Mouse (Mus musculus): ENCODE results near the gene Mrps6.
A peak's percentile ranks its signal among the peaks of the same experiment; 100 is the strongest.

The Mrps6 gene

DNA sequence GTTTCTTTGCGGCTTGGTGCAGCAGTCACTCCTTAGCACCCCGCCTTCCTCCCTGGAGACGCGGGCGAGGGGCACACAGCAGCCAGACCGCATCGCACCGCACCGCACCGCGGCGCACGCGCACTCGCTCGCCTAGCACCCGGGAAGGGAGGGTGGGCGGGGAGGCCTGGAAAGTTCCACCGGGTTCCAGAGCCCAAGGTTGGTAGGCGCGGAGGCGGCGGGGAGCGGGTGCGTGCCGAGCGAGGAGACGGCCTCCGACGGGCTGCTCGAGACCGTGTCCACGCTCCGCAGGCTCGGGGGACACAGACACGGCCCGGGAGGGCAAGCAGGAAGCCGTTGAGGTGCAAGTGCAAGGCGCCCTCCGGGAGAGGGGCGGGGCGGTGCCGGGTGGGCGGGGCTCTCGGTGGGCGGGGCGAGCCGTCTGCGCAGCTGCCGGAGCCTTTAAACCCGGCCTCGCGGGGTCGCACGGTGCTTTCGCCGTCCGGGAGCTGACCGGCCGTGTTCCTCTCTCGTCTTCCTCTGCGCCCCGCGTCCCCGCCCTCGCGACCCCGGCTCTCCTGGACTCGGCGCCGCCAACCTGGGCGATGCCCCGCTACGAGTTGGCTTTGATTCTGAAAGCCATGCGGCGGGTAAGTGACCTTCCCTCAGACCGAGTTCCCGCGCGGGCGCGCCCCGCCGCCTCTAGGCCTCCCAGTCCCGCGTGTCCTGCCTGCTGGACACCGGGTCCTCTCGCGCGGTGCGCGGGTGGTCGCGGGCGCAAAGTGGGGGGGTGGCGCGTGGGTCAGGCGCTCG is at the start of gene Mrps6, which contains the start of the genes Gm49711 and Slc5a3:
Mrps6 (plus strand) TSS at position 419 of the 792 bp plus-strand sequence.
Gm49711 (plus strand) TSS at position 465 of the 792 bp plus-strand sequence.
Slc5a3 (plus strand) TSS at position 471 of the 792 bp plus-strand sequence.
- peak; percentile 85 for DNase-seq

DNA sequence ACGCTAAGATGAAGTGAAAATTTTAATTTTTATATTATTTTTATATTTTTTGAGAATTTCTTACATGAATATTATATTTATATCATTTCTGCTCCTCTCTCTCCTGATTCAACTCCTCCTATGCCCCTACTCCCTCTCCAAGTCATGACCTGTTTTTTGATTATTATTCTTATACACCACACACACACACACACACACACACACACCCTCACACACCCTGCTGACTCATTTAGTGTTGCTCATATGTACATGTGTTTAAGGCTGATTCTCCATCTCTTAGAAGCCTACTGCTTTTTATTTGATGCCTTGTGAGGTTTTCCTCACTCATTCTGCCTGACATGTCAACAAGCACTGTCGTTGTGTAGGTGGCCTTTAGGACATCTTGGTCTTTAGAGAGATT is 48.5 kb upstream of the Mrps6 start:
- DNase-seq, result no peak

DNA sequence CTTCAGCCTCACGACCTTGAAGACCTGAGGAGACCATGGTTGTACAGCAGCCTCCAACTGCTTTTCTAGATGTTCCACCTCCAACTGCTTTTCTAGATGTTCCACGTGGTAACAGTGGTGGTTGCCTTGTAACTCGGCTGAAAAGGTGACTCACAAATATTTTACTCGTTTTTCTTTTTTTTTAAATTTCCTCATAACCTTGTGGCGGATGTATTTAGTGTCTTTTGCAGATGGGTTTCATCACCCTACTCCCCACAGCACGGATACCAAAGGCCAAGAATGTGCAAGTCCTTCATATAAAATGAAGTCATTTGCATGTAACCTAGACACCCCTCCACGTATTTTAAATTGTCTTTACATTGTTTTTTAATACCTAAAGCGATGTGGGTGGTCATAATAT is 41.3 kb upstream of the Mrps6 start:
- DNase-seq, result no peak

DNA sequence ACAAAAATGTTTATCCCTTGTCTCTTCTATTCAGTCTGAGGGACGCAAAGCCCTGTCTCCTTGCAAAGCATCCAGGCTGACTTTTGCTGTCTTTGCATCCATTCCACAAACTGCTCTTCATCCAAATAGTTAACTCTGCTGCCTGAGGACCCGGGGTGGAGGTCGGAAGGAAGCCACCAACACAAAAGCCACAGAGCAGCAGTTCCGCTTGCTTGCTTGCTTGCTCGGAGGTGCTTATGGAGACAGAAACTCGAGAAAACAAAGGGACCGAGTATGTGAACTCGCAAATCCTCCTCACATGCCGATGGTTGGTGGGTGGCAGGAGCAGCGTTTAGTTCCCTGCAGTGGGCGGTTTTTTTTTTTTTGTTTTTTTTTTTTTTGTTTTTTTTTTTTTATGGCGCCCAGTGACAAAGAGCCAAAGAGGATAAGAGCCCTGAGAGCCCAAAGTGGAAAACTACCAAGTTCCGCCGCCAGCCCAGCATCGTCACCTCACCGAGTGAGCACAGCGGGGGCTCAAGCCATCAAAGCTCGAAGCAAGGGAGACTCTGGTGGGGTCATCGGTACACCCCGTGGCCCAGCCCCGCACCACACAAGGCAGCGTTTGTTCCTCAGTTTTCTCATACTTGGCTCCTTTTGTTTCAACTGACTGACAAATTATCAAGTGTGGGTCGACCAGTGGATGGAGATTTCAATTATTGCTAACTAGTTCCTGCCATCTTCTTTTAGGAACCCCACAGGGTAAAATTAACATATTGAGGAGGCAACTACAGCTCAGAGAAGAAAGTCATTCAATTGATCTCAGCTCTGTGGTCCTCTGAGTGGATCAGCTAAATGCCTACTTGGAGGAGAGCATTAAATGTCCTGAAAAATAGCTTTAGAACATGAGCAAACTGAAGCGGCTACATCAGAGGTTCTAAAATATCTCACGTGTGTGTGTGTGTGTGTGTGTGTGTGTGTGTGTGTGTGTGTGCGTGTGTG is 38.6 kb upstream of the Mrps6 start:
- peak; percentile 20 for DNase-seq

DNA sequence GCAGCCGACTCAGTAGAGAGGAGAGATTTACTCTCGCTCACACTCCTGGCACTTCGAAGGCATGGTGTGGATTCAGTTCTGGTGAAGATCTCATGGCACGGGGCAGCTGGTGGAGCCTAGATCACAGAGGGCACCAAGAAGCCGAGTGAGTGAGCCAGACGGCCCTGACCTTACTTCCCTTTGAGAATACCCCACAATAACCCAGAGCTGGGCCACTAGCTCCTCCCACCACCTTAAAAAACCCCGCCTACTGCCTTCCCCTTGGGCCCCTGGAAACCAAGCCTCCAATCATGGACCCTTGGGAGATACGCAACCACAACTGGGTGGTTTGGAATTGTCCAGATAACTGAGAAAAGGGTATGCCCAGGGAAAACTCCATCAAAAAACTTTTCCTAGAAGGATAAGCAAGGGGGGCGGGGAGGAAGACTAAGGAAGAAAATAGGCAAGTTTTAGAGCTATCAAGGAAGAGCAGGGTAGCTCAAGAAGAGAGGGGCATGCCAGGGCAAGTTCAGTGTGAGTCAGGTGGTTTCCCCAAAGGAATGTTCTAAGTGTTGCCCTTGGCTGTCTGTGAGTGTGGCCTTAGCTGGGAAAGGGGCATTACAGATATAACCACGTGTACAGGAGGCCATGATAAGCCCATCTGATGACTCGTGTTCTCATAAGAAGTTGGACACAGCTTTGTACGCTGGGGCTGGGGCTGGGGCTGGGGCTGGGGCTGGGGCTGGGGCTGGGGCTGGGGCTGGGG is 36.2 kb upstream of the Mrps6 start:
- DNase-seq, result no peak

DNA sequence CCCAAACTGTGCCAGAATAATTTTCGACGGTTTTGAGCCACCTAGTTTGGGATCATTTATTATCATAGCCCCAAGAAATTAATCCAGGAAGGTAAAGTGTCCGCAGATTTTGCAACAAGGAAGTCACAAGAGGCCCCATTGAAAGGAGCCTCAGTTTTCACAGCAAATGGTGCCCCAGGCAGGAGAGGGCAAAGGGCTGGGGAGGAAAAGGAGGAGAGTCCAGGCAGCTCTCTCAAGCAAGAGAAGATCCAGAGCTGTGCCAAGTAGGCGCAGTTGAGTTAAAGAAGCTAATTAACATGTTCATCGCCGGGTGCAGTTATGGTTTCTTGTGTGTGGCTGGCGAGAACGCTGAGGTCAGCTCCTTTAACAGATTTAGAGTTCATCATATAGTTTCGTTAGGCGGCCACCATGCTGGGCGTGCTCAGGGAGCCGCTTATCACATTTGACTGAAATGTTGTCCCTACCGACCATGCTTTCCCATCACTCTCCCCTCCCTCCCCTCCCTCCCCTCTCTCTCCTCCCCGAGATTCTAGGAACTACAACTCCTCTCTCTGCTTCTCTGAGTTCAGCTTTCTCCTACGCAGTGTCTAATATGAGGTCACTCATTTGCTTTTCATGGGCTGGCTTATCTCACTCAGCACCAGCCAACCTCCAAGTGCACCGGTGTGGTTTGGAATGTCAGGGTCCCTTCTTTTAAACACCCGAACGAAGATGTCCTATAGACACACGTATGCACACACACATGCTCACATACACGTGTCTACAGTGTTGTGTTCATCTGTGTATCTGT is 35.4 kb upstream of the Mrps6 start:
- DNase-seq, result no peak

DNA sequence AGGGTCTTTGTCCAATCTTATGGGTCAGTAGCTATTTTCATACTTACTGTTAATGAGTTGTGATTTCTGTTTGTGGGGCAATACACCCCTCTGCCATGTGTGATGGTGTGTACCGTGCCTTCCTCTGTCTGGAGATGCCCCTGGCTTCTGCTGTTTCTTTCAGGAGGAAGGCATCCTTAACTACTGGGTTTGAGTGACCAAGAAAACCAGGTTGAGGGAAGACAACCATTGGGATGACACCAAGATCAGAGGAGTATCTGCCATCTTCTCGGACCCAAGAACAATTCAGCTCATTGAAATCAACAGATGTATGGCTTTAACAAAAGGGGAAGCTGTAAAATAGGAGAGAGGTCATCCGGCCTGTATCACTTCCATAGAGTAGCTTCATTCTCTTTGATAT is 24.8 kb upstream of the Mrps6 start:
- DNase-seq, result no peak

DNA sequence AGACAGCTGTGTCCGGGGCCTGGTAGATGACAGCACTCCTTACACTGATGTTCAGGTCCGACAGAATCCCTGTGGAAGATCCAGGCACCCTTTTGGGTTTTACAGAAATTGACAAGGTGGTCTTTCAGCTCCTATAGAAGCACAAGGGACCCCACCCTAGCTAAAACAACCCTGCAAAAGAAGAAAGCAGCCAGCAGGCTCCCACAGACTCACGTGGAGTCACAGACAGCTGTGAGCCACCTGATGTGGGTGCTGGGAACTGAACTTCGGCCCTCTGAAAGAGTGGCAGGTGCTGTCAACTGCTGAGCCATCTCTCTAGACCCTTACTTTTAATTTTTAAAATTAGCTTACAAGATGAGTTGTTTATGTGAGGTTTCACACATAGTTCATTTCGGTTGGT is 23.4 kb upstream of the Mrps6 start:
- no peak for DNase-seq

DNA sequence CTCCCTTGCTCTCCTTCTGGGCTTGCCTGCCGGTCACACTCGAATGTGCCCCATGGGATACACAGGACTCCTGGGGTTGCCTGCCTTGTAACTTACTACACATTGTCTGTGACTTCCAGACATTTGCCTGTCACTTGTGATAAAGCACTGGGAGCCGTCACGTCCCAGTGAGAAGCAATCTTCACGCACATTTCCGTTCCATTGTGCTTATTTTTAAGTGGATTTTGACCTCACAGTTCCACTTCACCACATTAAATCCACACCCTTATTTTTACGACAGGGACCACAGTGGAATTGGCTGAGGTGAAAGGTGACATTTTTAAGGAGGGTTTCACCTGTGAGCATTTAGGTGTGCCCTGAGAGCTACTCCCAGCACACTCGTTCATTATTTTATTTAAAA is 21.4 kb upstream of the Mrps6 start:
- no peak for DNase-seq

DNA sequence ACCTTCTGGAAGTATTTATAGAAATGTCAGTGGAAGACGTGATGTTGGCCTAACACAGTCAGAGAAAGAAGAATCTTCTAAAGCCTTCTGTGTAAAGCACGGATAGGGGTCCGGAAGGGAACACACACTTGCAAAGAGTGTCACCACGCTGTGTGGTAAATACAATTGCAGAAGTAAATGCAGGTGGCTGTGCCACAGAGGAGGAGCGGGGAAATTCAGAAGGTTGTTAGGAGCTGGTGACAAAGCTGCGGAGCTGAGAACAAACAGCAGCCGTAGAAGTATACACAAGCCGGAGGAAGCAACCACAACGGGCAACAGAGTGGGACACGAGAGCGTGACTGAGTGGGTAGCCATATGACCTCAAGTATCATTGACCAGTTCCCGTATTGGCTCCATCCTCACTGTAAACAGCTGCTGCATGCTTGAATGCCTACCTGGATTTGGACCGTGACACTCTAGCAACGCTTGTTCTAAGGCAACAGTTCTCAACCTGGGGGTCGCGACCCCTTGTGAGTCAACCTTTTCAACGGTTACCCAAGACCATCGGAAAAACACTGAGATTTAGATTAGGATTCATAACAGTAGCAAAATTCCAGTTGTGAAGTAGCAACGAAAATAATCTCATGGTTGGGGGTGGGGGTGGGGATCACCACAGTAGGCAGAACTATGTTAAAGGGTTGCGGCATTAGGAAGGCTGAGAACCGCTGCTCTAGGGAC is 20.0 kb upstream of the Mrps6 start:
- no peak for DNase-seq

DNA sequence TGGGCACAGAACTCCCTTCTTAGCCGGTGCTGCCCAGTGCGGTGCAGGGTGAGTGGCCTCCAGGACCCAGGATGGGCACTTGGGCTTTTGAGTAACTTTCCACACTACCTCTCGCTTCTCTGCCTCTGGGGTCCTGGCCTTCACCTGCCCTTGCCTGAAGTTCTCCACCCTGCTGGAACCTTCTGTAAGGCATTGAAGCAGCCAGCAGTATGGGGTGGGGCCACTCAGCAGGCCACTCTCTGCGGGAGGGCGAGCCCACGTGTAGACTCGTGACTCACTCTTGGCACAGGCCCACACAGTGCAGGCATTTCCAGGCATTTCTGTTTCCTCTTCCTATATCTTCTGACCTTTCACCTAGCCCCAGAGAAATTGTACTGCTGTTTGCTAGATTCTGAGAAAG is 18.6 kb upstream of the Mrps6 start:
- no peak for DNase-seq

DNA sequence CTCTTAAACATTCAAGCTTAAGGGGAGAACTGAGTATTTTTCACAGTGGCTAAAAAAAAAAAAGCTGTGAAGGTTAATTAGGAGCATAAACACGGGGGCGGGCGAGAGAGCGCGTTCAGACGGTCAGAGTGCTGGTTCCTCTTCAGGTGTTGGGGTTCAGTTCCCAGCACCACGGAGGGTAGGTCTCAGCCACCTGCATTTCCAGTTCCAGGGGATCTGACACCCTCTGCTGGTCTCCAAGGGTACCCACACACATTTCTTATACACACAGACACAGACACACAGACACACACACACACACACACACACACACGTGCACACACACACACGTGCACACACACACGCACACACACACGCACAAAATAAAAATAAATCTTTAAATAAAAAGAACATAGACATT is 18.1 kb upstream of the Mrps6 start:
- DNase-seq, result no peak

DNA sequence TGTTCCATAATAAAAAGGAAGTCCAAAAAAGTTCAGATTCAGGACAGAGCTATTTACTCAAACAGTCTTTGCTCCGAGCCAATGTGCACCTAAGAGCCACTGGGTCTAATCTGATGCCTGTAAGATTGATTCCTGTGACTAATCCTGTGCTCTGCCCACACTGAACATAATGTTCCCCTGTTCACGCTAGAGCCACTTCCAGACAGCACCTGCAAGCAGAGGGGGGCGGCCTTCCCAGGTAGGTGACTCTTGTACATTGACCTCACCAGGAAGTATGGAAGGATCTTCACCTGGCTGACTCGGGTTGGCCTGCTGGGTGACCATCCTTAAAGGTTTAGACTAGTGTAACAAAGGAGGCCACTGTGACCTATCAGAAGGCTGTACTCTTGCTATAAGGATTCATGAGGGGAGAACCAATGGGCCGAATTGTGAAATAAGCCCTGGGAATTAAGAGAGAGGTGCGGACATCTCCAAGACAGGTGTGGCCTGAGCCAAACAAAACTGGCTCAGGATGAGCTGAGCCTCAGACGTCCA is 6.2 kb upstream of the Mrps6 start:
- DNase-seq, result no peak

DNA sequence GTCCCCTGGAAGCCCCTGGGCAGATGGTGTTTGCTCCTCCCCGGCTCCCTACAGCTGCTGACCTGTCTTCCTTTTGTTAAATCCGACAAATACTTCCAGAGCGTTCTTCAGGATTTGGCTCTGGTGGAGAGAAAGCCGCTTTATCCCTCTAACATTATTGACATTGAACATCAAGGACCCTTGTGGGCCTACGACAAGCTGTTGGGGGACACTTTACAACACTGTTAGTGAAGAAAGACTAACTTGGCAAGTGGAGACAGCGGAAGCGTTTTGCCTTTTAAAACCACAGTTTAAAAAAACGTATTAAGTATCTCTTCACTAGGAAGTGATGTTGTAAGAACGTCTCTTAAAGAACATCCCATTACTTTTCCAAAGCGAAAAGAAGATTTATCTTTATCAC is 5.5 kb upstream of the Mrps6 start:
- DNase-seq, result no peak

DNA sequence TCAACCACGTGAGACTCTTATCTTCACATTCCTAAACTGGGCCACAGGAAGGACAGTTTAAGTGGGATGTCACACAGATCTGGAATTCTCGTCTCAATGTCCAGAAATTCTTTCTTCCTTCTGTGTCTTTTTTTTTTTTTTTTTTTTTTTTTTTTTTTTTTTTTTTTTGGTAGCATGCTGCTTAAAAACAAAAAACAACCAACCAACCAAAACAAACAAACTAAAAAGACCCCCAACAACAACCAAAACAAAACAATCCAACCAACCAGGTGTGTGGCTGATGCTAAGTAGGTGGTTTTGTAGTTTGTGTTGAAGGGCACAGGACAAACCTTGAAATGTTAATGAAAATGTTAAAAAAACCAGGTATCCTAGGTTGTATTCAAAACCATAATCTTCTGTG is 1.4 kb upstream of the Mrps6 start:
- no peak for DNase-seq

DNA sequence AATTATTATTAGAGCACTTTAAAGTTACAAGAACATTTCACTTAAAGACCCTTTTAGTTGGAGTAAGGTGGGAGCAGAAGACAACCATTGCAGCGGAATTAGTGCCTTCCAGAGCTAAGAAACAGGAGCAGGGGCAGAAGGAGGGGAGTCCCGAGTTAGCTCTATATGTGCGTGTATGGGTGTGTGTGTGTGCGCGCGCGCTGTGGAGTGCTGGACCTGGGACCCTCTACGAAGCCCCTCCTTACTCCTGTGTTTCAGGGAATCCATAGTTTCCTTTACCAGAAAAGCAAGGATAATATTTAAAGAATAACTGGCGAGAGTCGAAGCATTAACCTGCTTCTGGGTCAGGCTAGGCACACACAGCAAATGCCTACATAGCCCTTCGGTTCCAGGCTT is 616 bp upstream of the Mrps6 start:
- no peak for DNase-seq

DNA sequence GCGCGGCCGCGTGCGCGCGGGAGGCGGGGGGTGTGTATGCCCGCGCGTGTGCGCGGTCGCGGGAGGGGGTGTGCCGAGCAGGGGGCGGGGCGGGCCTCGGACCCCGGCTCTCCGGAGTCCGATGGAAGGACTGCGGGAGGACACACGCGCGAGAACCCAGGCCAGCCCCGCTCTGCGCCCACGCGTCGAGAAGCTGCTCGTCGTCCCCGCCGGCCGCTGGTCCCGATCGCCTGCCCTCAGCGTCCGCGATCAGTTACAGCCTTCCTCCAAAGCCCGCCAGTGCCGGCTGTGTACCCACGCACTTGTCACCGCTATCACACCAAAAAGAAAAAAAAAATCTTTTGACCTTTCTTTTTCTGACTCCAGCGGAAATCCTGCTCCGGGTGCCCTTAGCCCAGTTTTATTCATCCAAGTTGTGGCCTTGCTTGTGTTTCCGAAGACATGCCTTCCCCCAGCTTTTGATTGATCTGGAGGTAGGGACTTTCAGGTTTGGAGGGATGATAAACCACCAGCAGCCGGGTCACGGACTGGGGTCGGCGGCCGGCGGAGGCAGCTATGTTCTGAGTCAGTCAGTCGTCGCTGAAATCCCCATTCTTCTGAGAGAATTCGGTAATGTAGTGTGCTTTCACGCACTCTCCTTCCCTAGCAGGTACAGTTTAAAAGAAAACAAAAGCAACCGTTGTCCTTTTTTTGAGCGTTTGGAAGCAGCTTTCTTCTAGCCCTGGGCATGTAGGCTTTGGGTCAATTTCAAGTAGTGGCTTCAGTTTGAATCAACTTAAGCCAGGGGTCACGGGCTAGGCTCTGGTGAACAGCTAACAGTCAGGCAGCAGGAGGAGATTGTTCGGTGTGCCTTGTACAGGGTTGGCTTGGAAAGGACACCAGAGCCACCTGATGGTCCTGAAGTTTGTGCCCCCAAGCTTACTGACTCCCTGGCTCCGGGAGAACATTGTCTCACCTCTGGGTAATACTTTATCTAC is 862 bp downstream of the Mrps6 start:
- DNase-seq, result no peak

DNA sequence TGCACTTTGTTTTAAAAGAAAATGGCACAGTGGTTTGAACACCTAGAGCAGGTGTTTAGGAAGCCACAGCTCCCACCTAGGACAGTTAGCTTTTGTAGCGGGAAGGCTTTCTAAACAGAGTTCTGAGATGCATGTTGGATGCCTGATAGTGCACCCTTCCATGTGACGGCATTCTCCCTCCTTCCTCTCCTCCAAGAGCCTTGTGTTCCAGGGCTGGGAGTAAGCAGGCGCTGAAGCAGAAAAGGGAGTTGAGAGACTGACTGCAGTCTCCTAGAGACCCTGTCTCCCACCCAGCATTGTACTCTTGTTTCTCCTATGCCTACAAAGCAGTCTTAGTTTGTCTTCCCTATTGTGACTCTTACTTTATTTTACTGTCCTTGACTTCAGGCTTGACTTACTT is 2.1 kb downstream of the Mrps6 start:
- no peak for DNase-seq

DNA sequence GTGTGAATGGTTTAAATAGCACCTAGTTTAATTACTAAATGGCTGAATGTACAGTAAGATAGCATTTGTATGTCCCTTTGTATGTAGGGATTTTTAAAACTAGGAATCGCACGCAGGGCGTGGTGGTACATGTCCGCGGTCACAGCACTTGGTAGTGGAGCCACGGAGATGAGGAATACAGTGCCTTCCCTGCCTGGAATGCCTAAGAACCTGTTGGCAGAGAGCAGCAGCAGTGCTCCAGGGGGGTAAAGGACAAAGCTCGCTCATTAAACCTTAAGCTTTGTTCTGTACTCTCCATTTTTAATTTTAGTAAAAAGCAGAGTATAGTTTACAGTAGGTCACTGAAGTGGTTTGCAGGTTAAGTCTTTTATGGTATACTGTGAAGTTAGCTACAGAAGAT is 3.5 kb downstream of the Mrps6 start:
- DNase-seq, result no peak

DNA sequence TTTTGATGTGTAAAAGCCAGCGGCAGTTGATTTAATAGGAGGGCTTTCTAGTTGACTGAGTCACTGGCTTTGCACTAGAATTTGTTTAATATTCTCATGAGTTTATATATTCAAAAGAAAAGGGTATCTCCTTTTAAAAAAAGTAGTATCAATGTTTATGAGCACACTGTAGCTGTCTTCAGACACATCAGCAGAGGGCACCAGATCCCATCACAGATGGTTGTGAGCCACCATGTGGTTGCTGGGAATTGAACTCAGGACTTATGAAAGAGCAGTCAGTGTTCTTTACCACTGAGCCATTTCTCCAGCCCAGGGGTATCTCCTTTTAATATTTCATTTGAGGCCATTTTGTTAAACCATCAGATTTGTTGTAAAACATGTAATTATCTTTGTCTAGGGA is 4.8 kb downstream of the Mrps6 start:
- DNase-seq, result no peak
